Mouse (Mus musculus): ENCODE results near the gene Fkbp9.

- TF ChIP-seq CTCF (IDR thresholded peaks at IDR 0.05) = no peak
- TF ChIP-seq EP300 (IDR thresholded peaks at IDR 0.05) = no peak
These were observed 84.4 kb downstream of the Fkbp9 start for GRCm38 (mm10) chr6:56916279-56916678.

Measured in lung, postnatal 0 days (tissue).